Mouse (Mus musculus) heart, embryonic 16.5 days (tissue): ENCODE results near the gene Frem1. TPM values are rescaled to one million over a fixed set of nuclear protein-coding genes. Genes with fewer than 3 reads are reported as not detected.

Experiments
- ATAC-seq: fragments of 200-750 bp; cut with Nextera tagmentation; replicated peaks from 2 replicates; pipeline ENCODE4 v1.8.0; 2017; ENCODE audit warnings: moderate number of reproducible peaks; ENCODE audit not compliant: insufficient read depth, low FRiP score; ENCODE audit errors: extremely low read depth
- H3K27ac ChIP-seq: fragments of 300-500 bp; sonication (generic); 2 replicates; pipeline ENCODE4 v1.5.1; 2014; ENCODE audit warnings: mild to moderate bottlenecking, low read length, control low read depth, moderate library complexity
- H3K27me3 ChIP-seq: fragments of 300-500 bp; sonication (generic); 2 replicates; pipeline ENCODE4 v1.6.1; 2014; ENCODE audit warnings: low read length, mixed read lengths; ENCODE audit not compliant: control insufficient read depth, insufficient read depth
- H3K36me3 ChIP-seq: fragments of 300-500 bp; sonication (generic); 2 replicates; pipeline ENCODE4 v1.6.1; 2014; ENCODE audit not compliant: control insufficient read depth, insufficient read depth
- H3K4me1 ChIP-seq: fragments of 300-500 bp; sonication (generic); 2 replicates; pipeline ENCODE4 v1.6.1; 2014; ENCODE audit warnings: low read length, mixed read lengths; ENCODE audit not compliant: control insufficient read depth, insufficient read depth
- H3K4me2 ChIP-seq: fragments of 300-500 bp; sonication (generic); 2 replicates; pipeline ENCODE4 v1.6.1; 2014; ENCODE audit warnings: low read depth, mild to moderate bottlenecking, control low read depth, low read length
- H3K4me3 ChIP-seq: fragments of 300-500 bp; sonication (generic); 2 replicates; pipeline ENCODE4 v1.5.1; 2014; ENCODE audit warnings: mild to moderate bottlenecking, control low read depth, low read length
- H3K9ac ChIP-seq: fragments of 300-500 bp; sonication (generic); 2 replicates; pipeline ENCODE4 v1.6.1; 2014; ENCODE audit warnings: low read length, control low read depth
- H3K9me3 ChIP-seq: fragments of 300-500 bp; sonication (generic); replicated peaks from 2 replicates; pipeline ENCODE4 v1.6.1; 2016; ENCODE audit warnings: low read length; ENCODE audit not compliant: control insufficient read depth
- WGBS: fragments of 180-500 bp; shearing (Covaris S2); extraction: QIAGEN DNeasy Blood & Tissue Kit; methylation state at CpG from one replicate; pipeline ENCODE4 v1.1.7; 2014; 5-methylcytosine and 5-hydroxymethylcytosine counted together
- polyA plus RNA-seq: library from polyadenylated mRNA; unstranded; fragments of >200 nt; fragmentation: Nextera tagmentation; extraction: Ambion mirVana; gene quantifications from 2 replicates; pipeline ENCODE4 v1.2.1, GENCODE M21; 2015

Gene Frem1
- polyA plus RNA-seq, 1 experiment from 2014 or later, result 2.4 TPM

DNA sequence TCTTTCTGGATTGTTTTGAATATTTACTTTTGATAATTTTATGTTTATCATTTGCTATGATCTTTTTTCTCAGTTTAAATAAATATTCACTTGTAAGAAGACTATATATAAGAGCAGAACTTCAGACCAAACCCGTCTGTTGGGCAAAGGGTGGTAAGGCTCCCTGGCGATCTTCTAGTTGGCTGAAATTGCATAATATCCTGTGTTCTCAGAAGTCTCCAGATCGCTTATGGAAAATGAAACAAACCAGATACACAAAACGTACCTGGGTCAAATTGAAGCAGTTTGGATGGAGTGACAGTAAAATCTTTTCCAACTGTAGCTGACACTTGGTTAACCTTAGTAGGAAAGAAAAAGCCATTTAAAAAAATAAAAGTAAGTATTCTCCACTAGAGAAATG lies 130.2 kb downstream of the Frem1 start:
- H3K9me3 ChIP-seq, result no peaks in the 10 kb centered on the region
- 71% methylated on average over 4 of the region's 4 CpGs for WGBS
- H3K36me3 ChIP-seq, result no peaks in the 10 kb centered on the region
- H3K27me3 ChIP-seq, result no peaks in the 10 kb centered on the region
- ATAC-seq, result no peak
- no peak overlapping the region for H3K27ac ChIP-seq
- no peaks in the 10 kb centered on the region for H3K4me1 ChIP-seq
- H3K4me2 ChIP-seq, result no peak overlapping the region
- H3K9ac ChIP-seq, result no peak overlapping the region
- no peak overlapping the region for H3K4me3 ChIP-seq

DNA sequence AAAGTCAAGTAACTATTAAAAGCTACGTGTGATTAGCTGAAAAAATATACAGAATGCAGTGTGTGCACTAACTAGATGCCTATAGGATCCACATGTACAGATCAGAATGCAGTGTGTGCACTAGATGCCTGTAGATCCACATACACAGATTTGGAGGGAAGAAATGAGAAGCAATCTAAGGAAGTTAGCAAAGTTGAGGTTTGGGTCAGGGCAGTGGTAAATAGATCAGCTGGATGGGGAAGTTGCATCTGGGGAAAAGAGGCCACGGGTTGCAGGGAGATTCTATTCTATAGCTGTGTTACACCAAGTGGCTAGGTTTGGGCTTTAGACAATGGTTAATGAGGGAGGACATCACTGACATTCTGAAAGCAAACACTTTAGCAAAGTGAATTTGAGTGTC lies 133.5 kb downstream of the Frem1 start:
- no peaks in the 10 kb centered on the region for H3K27me3 ChIP-seq
- H3K4me1 ChIP-seq, result peaks cover 2% of the 10 kb centered on the region; the same call in 1 of the 2 replicates
- WGBS, result 69% methylated on average over 2 of the region's 2 CpGs
- H3K27ac ChIP-seq, result no peak overlapping the region
- no peaks in the 10 kb centered on the region for H3K36me3 ChIP-seq
- no peak for ATAC-seq
- H3K9me3 ChIP-seq, result no peaks in the 10 kb centered on the region
- H3K4me2 ChIP-seq, result no peak overlapping the region
- H3K4me3 ChIP-seq, result no peak overlapping the region
- no peak overlapping the region for H3K9ac ChIP-seq

GRCm38 (mm10) chr4:82916678-82917050 lies 135.5 kb downstream of the Frem1 start:
- Histone ChIP-seq H3K27ac (no peak overlapping the region), H3K9ac (no peak overlapping the region), H3K9me3 (no peaks in the 10 kb centered on the region), H3K4me1 (peaks cover 2% of the 10 kb centered on the region; the same call in 1 of the 2 replicates), H3K4me3 (no peak overlapping the region), H3K27me3 (no peaks in the 10 kb centered on the region), H3K4me2 (no peak overlapping the region), H3K36me3 (no peaks in the 10 kb centered on the region)
- 72% methylated on average over 5 of the region's 5 CpGs for WGBS
- no peak for ATAC-seq

GRCm38 (mm10) chr4:82916003-82916677 lies 136.0 kb downstream of the Frem1 start:
- Histone ChIP-seq H3K4me3 (no peak overlapping the region; the same call in 1 of the 2 replicates), H3K4me2 (peak overlapping the region; percentile 43), H3K36me3 (no peaks in the 10 kb centered on the region), H3K4me1 (peaks cover 2% of the 10 kb centered on the region; the same call in 1 of the 2 replicates), H3K9me3 (no peaks in the 10 kb centered on the region), H3K27me3 (no peaks in the 10 kb centered on the region), H3K27ac (no peak overlapping the region; the same call in 1 of the 2 replicates), H3K9ac (no peak overlapping the region)
- 49% methylated on average over 14 of the region's 14 CpGs for WGBS
- ATAC-seq, result no peak

DNA sequence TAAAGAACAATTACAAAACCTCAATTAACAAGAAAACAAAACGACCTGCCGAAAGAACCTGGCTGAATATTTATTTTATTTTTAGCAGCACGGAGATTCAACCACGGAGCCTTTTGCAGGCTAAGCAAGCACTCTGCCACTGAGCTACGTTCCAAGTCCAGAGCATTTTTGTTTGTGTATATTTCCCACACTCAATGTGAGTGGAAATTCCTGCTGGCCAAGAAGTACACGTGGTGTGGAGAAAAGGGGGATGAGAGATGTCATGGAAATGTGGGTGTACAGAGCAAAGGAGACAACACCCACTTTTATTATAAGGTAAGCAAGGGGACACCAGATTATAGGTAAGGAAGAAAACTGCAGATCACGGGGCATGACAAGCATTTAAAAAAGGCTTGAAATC lies 136.6 kb downstream of the Frem1 start:
- Histone ChIP-seq H3K4me3 (no peak overlapping the region; the same call in 1 of the 2 replicates), H3K27ac (no peak overlapping the region; the same call in 1 of the 2 replicates), H3K36me3 (no peaks in the 10 kb centered on the region), H3K4me1 (peaks cover 2% of the 10 kb centered on the region; the same call in 1 of the 2 replicates), H3K27me3 (no peaks in the 10 kb centered on the region), H3K9ac (no peak overlapping the region), H3K9me3 (no peaks in the 10 kb centered on the region), H3K4me2 (peak overlapping the region; percentile 43)
- 42% methylated on average over 7 of the region's 7 CpGs for WGBS
- ATAC-seq, result no peak

- no peaks in the 10 kb centered on the region for H3K27me3 ChIP-seq
- ATAC-seq, result no peak
- H3K4me3 ChIP-seq, result no peak overlapping the region
- H3K4me2 ChIP-seq, result no peak overlapping the region
- WGBS, result 71% methylated on average over 11 of the region's 11 CpGs
- H3K36me3 ChIP-seq, result no peaks in the 10 kb centered on the region
- H3K9me3 ChIP-seq, result no peaks in the 10 kb centered on the region
- H3K27ac ChIP-seq, result no peak overlapping the region
- H3K4me1 ChIP-seq, result peaks cover 2% of the 10 kb centered on the region; the same call in 1 of the 2 replicates
- no peak overlapping the region for H3K9ac ChIP-seq
These were observed 137.5 kb downstream of the Frem1 start for GRCm38 (mm10) chr4:82914601-82915143.

GRCm38 (mm10) chr4:82895227-82895626 lies 156.9 kb downstream of the Frem1 start:
- ATAC-seq, result no peak
- H3K4me3 ChIP-seq, result no peak overlapping the region
- H3K27ac ChIP-seq, result no peak overlapping the region
- no peaks in the 10 kb centered on the region for H3K27me3 ChIP-seq
- WGBS, result 82% methylated on average over 10 of the region's 10 CpGs
- H3K9me3 ChIP-seq, result no peaks in the 10 kb centered on the region
- no peak overlapping the region for H3K9ac ChIP-seq
- H3K4me2 ChIP-seq, result no peak overlapping the region
- no peaks in the 10 kb centered on the region for H3K4me1 ChIP-seq
- no peaks in the 10 kb centered on the region for H3K36me3 ChIP-seq

GRCm38 (mm10) chr4:82892247-82892646 lies 159.9 kb downstream of the Frem1 start:
- Histone ChIP-seq H3K9ac (no peak overlapping the region), H3K9me3 (no peaks in the 10 kb centered on the region), H3K27ac (no peak overlapping the region), H3K27me3 (no peaks in the 10 kb centered on the region), H3K4me2 (no peak overlapping the region), H3K4me3 (no peak overlapping the region), H3K4me1 (no peaks in the 10 kb centered on the region), H3K36me3 (no peaks in the 10 kb centered on the region)
- 82% methylated on average over 5 of the region's 5 CpGs for WGBS
- ATAC-seq, result no peak

- ATAC-seq, result no peak
- Histone ChIP-seq H3K9me3 (no peaks in the 10 kb centered on the region), H3K9ac (no peak overlapping the region), H3K4me1 (no peaks in the 10 kb centered on the region), H3K27me3 (no peaks in the 10 kb centered on the region), H3K27ac (peak overlapping the region; percentile 32; the same call in 1 of the 2 replicates), H3K4me2 (no peak overlapping the region), H3K4me3 (no peak overlapping the region), H3K36me3 (no peaks in the 10 kb centered on the region)
- WGBS, result 76% methylated on average over 2 of the region's 2 CpGs
These were observed 160.6 kb downstream of the Frem1 start for GRCm38 (mm10) chr4:82891566-82891965.
